Mouse (Mus musculus) common myeloid progenitor, adult 5-6 weeks (primary cell): ENCODE results near the gene Bahd1. TPM values are rescaled to one million over a fixed set of nuclear protein-coding genes. Genes with fewer than 3 reads are reported as not detected.

Source experiments
- ATAC-seq: replicated peaks from 2 replicates; pipeline ENCODE4 v1.8.0; 2016; ENCODE audit warnings: low read depth, mild to moderate bottlenecking, moderate TSS enrichment, inconsistent platforms; ENCODE audit not compliant: poor library complexity, severe bottlenecking
- total RNA-seq: library from RNA; stranded (forward); fragments of 200-1000, 187-1606 nt; gene quantifications from 2 replicates; pipeline ENCODE4 v1.2.3, GENCODE M21; 2017

Gene Bahd1
- total RNA-seq, result 5.3 and 8.4 TPM in 2 replicates

DNA sequence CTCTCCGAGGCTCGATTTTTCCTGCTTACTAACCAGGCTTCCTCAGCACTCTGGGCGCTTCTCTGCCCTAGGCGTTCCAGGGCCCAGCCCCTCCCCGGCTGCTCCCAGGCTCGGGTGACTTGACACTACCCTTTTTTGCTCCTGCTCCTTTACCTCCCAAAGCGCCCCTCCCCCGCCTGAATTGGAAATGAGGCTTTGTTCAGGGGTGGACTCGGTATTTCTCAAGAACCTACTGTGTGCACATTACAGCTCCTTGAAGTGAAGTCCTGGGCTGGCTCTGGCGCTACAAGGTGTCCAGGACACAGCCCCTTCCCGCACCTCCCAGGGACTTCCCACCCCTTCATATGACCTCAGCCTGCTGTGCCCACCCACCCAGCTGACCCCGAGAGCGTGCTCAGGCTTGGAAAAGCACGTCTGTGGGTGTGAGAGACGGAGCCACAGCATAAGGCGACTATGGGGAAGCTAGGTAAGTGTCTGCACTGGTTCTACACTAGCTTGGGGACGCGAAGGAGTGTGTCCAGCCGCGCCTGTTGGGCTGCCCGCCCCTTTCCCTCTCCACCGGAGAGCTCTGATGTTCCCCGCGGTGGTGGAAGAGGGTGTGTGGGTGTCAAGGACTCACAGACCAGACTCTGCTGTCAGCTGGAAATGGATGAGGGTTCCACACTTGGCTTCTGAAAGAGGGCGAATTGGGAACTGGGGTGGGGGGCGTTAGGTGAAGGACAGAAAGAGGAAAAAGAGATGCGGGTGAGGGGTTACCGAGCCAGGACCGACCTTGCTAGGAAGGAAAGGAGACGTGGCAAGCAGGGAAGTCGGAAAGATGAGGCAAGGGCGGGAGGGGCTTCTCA is at the start of gene Bahd1:
Gene Bahd1, plus strand, starts transcription at position 397 of the 845 bp plus-strand sequence.
- 0 out of 2 replicates have a peak, but pooled peaks have one; percentile 15 for ATAC-seq

DNA sequence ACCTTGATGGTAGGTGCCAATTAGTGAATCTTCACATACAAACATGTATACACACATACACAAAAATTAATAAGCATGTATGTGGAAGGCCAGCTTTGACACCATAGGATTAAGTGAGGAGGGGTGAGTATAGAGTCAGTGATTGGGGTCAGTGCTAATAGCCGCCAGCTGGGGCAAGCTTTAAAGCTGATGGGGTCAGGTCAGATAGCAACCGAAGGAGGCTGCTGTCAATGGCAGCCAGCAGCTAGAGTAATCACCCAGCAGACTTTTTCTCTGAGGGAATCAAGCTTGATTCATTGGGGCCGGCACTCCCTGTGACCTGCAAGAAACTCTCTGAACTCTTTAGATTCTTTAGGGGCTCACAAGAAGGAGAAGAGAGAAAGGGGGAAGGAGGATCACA is 48.4 kb upstream of the Bahd1 start:
- no peak for ATAC-seq

- ATAC-seq, result peak; percentile 99
These were observed 38.5 kb upstream of the Bahd1 start, which contains the start of gene Ivd for GRCm38 (mm10) chr2:118861454-118862339. Gene Ivd, plus strand, starts transcription at chr2:118861954.

DNA sequence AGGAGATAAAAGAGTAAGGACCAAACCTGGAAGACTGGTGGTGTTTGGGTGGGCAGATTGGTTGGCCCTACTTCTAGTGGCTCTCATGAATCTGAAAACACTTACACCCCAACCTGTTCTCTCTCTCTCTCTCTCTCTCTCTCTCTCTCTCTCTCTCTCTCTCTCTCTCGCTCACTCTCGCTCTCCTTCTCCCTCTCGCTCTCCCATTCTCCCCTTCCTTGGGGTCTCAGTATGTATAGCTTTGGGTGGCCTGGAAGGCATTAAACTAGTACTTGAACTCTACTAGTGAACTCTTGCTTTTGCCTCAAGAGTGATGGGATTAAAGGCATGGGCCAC is 37.9 kb upstream of the Bahd1 start:
- no peak for ATAC-seq

GRCm38 (mm10) chr2:118870601-118871000 is 29.6 kb upstream of the Bahd1 start:
- no peak for ATAC-seq

DNA sequence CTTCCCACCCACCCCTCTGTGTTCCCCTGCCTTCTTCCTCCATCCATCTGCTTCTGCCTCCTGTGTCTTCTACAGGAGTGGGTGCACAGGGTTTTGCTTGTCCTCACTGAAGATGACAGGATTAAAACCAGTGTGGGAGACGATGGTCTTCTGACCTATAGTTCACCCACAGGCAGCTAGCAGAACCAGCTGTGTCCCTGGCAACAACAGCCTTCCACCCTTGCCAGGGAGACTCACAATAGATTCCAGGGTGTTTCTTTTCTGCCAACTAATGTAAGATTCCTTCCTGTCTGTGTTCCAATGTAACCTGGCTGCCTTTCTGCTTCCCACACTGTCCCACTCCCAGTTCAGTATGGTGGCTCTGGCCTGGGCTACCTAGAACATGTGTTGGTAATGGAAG is 29.1 kb upstream of the Bahd1 start:
- no peak for ATAC-seq

DNA sequence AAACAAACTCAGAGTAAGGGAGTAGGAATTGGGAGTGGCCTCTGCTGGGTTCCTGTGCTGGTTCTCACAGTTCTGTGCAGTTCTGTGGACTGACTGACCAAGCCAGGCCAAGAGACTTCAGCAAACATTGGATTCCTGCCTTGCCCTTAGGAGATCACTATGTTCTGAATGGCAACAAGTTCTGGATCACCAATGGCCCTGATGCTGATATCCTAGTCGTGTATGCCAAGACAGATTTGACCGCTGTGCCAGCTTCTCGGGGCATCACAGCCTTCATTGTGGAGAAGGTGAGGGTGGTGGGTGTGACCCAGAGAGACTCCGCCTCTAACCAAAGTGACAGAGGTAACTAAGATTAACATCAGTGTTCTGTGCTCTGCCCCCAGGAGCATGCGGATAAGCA is 27.2 kb upstream of the Bahd1 start:
- no peak for ATAC-seq

DNA sequence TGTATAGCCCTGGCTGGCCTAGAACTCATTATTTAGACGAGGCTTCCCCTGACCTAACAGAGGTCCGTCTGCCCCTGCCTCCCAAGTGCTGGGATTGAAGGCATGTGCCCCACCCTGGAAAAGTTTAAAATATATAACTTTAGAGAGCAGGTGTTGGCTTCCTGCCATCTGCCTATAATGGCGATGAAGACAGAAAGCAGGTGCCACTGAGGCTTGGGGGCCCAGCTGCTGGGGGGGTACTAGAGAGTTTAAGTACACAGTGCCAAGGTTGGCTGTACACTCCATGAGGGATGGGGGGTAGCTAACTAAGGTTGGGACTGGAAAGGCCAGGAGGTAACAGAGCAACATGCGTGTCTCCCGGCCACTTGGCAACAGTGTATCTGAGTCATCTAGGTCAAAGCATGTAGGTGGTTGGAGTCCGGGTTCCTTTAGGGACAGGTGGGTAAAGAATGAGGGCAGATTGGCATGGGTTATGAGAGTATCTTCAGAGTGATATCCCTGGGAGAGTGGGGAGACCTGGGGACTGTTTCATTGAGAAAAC is 26.2 kb upstream of the Bahd1 start:
- no peak for ATAC-seq

DNA sequence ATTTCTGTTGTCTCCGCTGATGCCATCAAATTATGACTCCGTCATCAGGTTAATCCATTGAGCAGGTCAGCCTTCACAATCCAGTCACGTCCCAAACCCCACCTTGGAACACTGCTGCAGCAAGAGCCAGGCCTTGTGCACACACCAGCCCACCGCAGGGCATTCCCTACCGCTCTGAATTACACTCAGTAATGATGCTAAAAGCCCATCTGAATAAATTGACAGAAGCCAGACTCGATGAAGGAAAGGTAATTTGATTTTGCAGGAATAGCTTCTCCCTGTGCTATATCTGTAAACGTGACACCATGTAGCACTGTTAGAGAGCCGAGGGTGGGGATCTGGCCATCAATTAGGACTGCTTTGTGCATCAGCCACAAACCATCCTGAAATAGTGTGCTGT is 24.9 kb upstream of the Bahd1 start:
- no peak for ATAC-seq

DNA sequence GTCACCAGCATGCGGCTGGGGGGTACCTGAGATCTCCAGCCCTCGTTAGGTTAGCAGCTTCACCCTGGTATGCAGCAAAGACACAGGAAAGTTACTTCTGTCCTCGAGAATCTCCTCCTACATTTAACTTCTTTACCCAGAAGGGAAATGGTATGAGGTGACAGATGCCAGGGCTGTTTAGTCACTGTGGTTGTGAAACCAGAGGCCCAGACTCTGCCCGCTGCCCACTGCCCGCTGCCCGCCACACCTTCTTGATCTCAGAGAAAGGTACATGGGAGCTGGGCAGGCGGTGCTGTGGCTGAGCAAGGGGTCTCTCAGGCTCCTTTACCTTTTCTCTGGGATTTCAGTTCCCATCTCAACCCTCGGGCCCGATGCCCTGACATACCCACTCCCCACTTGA is 23.7 kb upstream of the Bahd1 start:
- ATAC-seq, result no peak

DNA sequence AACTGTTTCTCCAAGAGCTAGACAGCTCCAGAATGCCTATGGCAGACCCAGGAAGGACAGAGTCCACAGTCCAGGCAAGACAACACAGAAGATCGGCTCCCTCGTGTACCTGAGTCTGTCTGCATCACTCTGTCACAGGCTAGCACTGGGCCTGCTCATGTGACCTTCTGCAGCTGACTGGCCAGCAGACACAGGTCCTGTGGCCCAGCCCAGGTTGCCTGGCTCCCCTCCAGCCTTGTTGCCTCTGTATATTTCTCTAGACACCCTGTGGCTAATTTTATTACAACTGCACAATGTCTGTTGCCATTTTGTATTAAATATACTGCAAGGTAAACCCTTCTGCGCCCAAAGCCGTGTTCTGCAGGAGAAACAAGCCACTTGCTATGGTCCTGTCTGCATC is 19.2 kb upstream of the Bahd1 start:
- no peak for ATAC-seq

GRCm38 (mm10) chr2:118881956-118882355 is 18.2 kb upstream of the Bahd1 start:
- ATAC-seq, result no peak

GRCm38 (mm10) chr2:118882840-118883679 is 17.1 kb upstream of the Bahd1 start:
- peak; percentile 81 for ATAC-seq

DNA sequence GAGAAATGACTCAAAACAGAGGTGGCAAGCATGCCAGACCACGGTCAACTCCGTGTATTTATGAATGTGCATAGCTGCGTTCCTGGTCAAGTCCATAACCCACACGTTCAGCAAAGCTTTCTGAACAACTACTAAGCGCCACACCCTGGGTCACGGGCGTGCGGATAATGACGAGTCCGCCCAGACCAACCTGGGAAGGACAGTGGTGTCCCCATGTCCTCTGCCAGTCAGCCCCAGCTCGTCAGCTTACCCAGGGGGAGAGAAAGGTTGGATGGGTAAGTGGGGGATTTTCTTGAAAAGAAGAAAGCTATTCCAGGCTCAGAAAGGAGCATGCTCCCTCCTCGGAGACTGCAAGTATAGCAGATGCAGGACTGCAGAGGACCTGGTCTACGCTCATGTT is 12.7 kb upstream of the Bahd1 start:
- no peak for ATAC-seq

DNA sequence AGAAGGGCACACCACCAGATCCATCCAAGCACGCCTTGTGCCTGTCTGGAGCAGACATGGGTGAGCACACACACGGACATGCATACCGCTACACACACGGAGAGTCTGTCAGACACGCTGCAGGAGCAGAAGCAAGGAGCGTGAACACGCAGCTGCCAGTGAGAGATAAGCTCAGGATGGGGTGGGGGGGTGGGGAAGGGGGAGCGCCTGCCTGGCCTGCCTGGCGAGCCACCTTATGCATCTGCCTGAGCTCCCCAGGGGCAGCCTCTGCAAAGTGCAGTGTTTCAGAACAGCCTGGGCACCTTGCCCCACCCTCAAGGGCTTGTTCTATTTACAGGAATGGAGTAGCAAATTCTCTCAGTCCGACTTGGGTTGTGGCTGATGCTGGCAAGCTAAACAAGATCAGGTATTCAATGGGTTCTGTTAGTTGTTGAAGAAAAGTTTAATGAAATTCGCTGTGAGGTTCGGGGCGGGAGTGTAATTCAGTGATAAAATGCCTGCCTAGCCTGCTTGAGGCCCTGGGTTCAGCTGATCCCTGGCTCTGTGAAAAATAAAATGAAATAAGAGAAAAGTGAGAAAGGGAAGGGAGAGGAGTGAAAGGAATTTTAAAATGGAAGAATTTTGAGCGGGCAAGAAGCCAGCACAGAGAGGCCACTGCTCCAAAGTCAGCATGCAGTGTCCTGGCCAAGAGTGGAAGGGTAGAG is 12.2 kb upstream of the Bahd1 start:
- peak; percentile 56 for ATAC-seq

GRCm38 (mm10) chr2:118891173-118891572 is 9.0 kb upstream of the Bahd1 start:
- ATAC-seq, result no peak

GRCm38 (mm10) chr2:118895990-118896913 is 3.9 kb upstream of the Bahd1 start:
- peak; percentile 40 for ATAC-seq

- no peak for ATAC-seq
These were observed 3.3 kb upstream of the Bahd1 start for GRCm38 (mm10) chr2:118896914-118897291.
